Mouse (Mus musculus): ENCODE results near the gene Samd13. TPM values are rescaled to one million over a fixed set of nuclear protein-coding genes. Genes with fewer than 3 reads are reported as not detected.

The Samd13 gene
- polyA plus RNA-seq, 2 experiments: 0.06 to 0.15 TPM

GRCm38 (mm10) chr3:146620555-146621249 lies 64.7 kb downstream of the Samd13 start:
- H3K27me3 ChIP-seq (ENCODE audit: control insufficient read depth, insufficient read depth, low read length): no peaks in the 10 kb centered on the region; the same call in 1 of the 2 replicates
- TF ChIP-seq EP300 (IDR thresholded peaks at IDR 0.05; ENCODE audit: low read depth) (no peak), CTCF (IDR thresholded peaks at IDR 0.05; ENCODE audit: low read depth) (no peak)
- WGBS (ENCODE audit: insufficient replicate concordance): 68% methylated on average over 14 of the region's 14 CpGs
- no peak overlapping the region for H3K9ac ChIP-seq (replicated peaks)
- no peak overlapping the region for H3K27ac ChIP-seq
- H3K4me2 ChIP-seq (ENCODE audit: low read depth): no peak overlapping the region
- no peaks in the 10 kb centered on the region for H3K36me3 ChIP-seq (replicated peaks; ENCODE audit: control insufficient read depth, insufficient read depth, low read depth)
- ATAC-seq (ENCODE audit: insufficient read depth): no peak
- H3K4me1 ChIP-seq (replicated peaks; ENCODE audit: control insufficient read depth in 2 of 2, insufficient read depth in 2 of 2, low read length in 1 of 2): peaks cover 4 to 8% of the 10 kb centered on the region in 2 experiments
- no peak for DNase-seq (ENCODE audit: low read depth in 3 of 3, low spot score in 3 of 3)
- H3K9me3 ChIP-seq (ENCODE audit: control insufficient read depth, low read length): no peaks in the 10 kb centered on the region
- H3K4me3 ChIP-seq (ENCODE audit: insufficient read depth in 1 of 2, low read depth in 2 of 2, low read length in 2 of 2): no peak overlapping the region

DNA sequence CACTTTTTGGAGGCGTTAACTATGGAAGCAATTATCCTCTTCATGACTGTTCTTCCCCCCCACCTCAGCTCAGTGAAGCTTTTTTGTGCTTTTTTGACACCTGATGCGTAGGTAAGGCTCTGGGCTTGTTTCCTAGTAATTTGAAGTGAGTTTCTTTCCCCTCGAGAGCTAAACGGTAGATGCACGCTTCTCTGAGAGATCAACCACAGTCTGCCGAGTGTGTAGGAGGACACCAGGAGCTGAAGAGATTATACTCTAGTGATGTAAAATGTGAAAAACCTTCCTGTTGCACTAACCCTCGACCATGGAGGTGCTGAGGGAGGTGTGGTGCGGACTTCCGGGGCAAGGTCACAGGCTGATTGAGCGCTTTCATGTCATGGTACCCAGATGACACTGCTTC lies 65.3 kb downstream of the Samd13 start:
- no peaks in the 10 kb centered on the region for H3K36me3 ChIP-seq (replicated peaks; ENCODE audit: control insufficient read depth, insufficient read depth, low read depth)
- no peak for DNase-seq (ENCODE audit: low read depth in 3 of 3, low spot score in 3 of 3)
- H3K4me2 ChIP-seq (ENCODE audit: low read depth): no peak overlapping the region
- no peak for TF ChIP-seq EP300 (IDR thresholded peaks at IDR 0.05; ENCODE audit: low read depth)
- TF ChIP-seq CTCF (IDR thresholded peaks at IDR 0.05; ENCODE audit: low read depth): no peak
- no peaks in the 10 kb centered on the region for H3K9me3 ChIP-seq (ENCODE audit: control insufficient read depth, low read length)
- H3K27ac ChIP-seq: no peak overlapping the region
- H3K4me1 ChIP-seq (replicated peaks; ENCODE audit: control insufficient read depth in 2 of 2, insufficient read depth in 2 of 2, low read length in 1 of 2): peaks cover 4 to 8% of the 10 kb centered on the region in 2 experiments
- H3K9ac ChIP-seq (replicated peaks): no peak overlapping the region
- no peaks in the 10 kb centered on the region; the same call in 1 of the 2 replicates for H3K27me3 ChIP-seq (ENCODE audit: control insufficient read depth, insufficient read depth, low read length)
- 73% methylated on average over 10 of the region's 10 CpGs for WGBS (ENCODE audit: insufficient replicate concordance)
- no peak for ATAC-seq (ENCODE audit: insufficient read depth)
- no peak overlapping the region for H3K4me3 ChIP-seq (ENCODE audit: insufficient read depth in 1 of 2, low read depth in 2 of 2, low read length in 2 of 2)

DNA sequence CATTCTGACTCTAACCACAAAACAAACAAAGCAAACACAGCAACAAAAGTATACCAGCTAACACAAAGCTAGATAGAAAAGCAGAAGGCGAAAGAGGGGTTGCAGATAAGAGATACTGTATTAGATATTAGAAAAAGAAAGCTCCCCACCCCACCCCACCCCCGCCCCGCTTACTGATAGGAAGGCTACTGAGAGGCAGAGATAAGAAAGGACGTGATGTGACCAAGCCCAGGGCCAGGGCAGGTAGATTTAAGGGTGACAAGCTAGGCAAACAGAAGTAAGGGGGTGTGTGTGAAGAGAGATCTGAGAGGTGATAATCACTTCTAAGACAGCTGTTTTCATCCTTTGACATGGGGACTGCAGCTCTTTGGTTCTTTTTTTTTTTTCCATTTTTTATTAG lies 67.0 kb downstream of the Samd13 start:
- DNase-seq (ENCODE audit: low read depth in 3 of 3, low spot score in 3 of 3) (no peak), ATAC-seq (ENCODE audit: insufficient read depth) (peak; percentile 69; the same call in 1 of the 2 replicates)
- Histone ChIP-seq H3K4me1 (replicated peaks; ENCODE audit: control insufficient read depth in 2 of 2, insufficient read depth in 2 of 2, low read length in 1 of 2) (peaks cover 4 to 8% of the 10 kb centered on the region in 2 experiments), H3K9me3 (ENCODE audit: control insufficient read depth, low read length) (no peaks in the 10 kb centered on the region), H3K27me3 (ENCODE audit: control insufficient read depth, insufficient read depth, low read length) (no peaks in the 10 kb centered on the region; the same call in 1 of the 2 replicates), H3K36me3 (replicated peaks; ENCODE audit: control insufficient read depth, insufficient read depth, low read depth) (no peaks in the 10 kb centered on the region), H3K9ac (replicated peaks) (no peak overlapping the region), H3K4me3 (ENCODE audit: insufficient read depth in 1 of 2, low read depth in 2 of 2, low read length in 2 of 2) (no peak overlapping the region), H3K4me2 (ENCODE audit: low read depth) (no peak overlapping the region), H3K27ac (no peak overlapping the region)
- no peak for TF ChIP-seq EP300 (IDR thresholded peaks at IDR 0.05; ENCODE audit: low read depth)
- TF ChIP-seq CTCF (IDR thresholded peaks at IDR 0.05; ENCODE audit: low read depth): no peak
- 20% methylated on average over 4 of the region's 4 CpGs for WGBS (ENCODE audit: insufficient replicate concordance)

DNA sequence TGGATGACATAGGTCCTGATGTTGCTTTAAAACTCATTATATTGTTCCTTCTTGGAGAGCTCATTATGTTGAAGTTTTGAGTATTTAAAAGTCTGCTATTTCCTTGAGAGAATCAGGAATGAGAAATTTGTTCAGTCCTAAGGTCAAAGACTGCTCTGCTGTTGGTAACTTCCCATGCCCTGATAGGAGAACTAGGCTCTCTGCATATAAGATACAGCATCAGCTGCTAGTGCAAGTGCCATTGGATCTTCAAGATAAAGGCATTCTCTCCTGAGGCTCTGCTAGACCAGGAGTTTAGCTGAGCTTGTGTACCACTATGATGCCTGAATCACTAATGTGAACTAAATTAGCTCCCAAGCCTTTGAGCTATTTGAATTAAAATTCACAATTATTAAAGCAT lies 67.4 kb downstream of the Samd13 start:
- peaks cover 4 to 8% of the 10 kb centered on the region in 2 experiments for H3K4me1 ChIP-seq (replicated peaks; ENCODE audit: control insufficient read depth in 2 of 2, insufficient read depth in 2 of 2, low read length in 1 of 2)
- no peaks in the 10 kb centered on the region for H3K36me3 ChIP-seq (replicated peaks; ENCODE audit: control insufficient read depth, insufficient read depth, low read depth)
- H3K27me3 ChIP-seq (ENCODE audit: control insufficient read depth, insufficient read depth, low read length): no peaks in the 10 kb centered on the region; the same call in 1 of the 2 replicates
- TF ChIP-seq CTCF (IDR thresholded peaks at IDR 0.05; ENCODE audit: low read depth): no peak
- no peak for TF ChIP-seq EP300 (IDR thresholded peaks at IDR 0.05; ENCODE audit: low read depth)
- DNase-seq (ENCODE audit: low read depth in 3 of 3, low spot score in 3 of 3): no peak
- no peak overlapping the region for H3K4me3 ChIP-seq (ENCODE audit: insufficient read depth in 1 of 2, low read depth in 2 of 2, low read length in 2 of 2)
- no peak overlapping the region for H3K27ac ChIP-seq
- peak; percentile 40; the same call in 1 of the 2 replicates for ATAC-seq (ENCODE audit: insufficient read depth)
- H3K9ac ChIP-seq (replicated peaks): no peak overlapping the region
- no peak overlapping the region for H3K4me2 ChIP-seq (ENCODE audit: low read depth)
- H3K9me3 ChIP-seq (ENCODE audit: control insufficient read depth, low read length): no peaks in the 10 kb centered on the region

DNA sequence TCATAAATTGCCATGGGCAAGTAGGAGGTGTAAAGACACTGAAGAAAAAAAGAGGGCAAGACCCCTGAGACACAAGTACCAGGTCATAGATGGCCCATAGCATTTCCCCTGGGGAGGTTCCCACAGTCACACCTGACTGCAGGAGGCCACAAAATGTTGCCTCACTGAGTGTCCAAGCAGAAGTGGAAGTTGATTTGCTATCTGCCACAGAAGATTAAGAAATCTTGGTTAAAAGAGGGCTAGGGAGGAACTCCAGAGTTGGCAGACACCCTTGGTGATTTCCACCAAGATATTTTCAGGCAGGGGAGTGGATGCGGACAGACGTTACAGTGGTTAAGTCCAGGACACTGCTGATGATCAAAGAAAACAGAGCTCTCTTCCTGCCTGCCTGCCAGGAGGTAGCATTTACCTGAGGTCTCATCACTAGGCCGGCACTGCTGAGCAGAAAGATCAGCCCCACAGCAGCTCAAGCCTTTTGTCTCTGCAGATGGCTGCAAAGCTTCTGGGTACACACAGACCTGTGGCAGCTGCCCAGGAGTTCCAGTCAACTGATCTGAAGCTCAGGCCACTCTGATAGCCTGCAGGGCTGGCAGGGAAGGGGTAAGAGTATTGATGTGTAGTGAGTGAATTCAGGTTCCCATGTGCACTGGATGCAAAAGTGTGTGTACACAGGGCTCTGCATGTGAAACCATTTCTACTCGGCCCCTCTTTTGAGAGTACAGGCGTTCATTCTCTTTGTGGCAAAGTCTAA lies 68.7 kb downstream of the Samd13 start:
- no peak overlapping the region for H3K4me3 ChIP-seq (ENCODE audit: insufficient read depth in 1 of 2, low read depth in 2 of 2, low read length in 2 of 2)
- H3K36me3 ChIP-seq (replicated peaks; ENCODE audit: control insufficient read depth, insufficient read depth, low read depth): no peaks in the 10 kb centered on the region
- H3K4me2 ChIP-seq (ENCODE audit: low read depth): no peak overlapping the region
- DNase-seq (ENCODE audit: low read depth in 3 of 3, low spot score in 3 of 3) (no peak), ATAC-seq (ENCODE audit: insufficient read depth) (no peak)
- no peaks in the 10 kb centered on the region for H3K9me3 ChIP-seq (ENCODE audit: control insufficient read depth, low read length)
- WGBS (ENCODE audit: insufficient replicate concordance): 56% methylated on average over 5 of the region's 5 CpGs
- no peak for TF ChIP-seq CTCF (IDR thresholded peaks at IDR 0.05; ENCODE audit: low read depth)
- no peak for TF ChIP-seq EP300 (IDR thresholded peaks at IDR 0.05; ENCODE audit: low read depth)
- H3K4me1 ChIP-seq (replicated peaks; ENCODE audit: control insufficient read depth in 2 of 2, insufficient read depth in 2 of 2, low read length in 1 of 2): peaks cover 4 to 8% of the 10 kb centered on the region in 2 experiments
- H3K27me3 ChIP-seq (ENCODE audit: control insufficient read depth, insufficient read depth, low read length): no peaks in the 10 kb centered on the region; the same call in 1 of the 2 replicates
- H3K27ac ChIP-seq: no peak overlapping the region
- no peak overlapping the region for H3K9ac ChIP-seq (replicated peaks)
